Mouse (Mus musculus): ENCODE results near the gene Plbd1. TPM values are rescaled to one million over a fixed set of nuclear protein-coding genes. Genes with fewer than 3 reads are reported as not detected.

The Plbd1 gene
- polyA plus RNA-seq, 1 experiment from 2014 or later, result 37.8 TPM

GRCm38 (mm10) chr6:136566002-136566401, 95.7 kb downstream of the Plbd1 start:
- 81% methylated on average over 5 of the region's 5 CpGs for WGBS
- TF ChIP-seq CTCF (IDR thresholded peaks at IDR 0.05; ENCODE audit: low read depth) (no peak), EP300 (optimal IDR thresholded peaks at IDR 0.05) (no peak)
- peaks cover 30% of the 10 kb centered on the region for H3K36me3 ChIP-seq (ENCODE audit: control insufficient read depth, insufficient read depth, low read length)

More at GRCm38 (mm10) chr6:136566002-136566401, 95.7 kb downstream of the Plbd1 start:
- Histone ChIP-seq H3K9ac (ENCODE audit: low read length) (no peak overlapping the region), H3K4me1 (replicated peaks; ENCODE audit: control insufficient read depth, insufficient read depth) (no peaks in the 10 kb centered on the region), H3K4me3 (ENCODE audit: low read depth, low read length) (no peak overlapping the region), H3K27me3 (ENCODE audit: control insufficient read depth, insufficient read depth, low read length) (no peaks in the 10 kb centered on the region), H3K9me3 (ENCODE audit: control insufficient read depth, low read length) (0 out of 2 replicates have a peak, but pooled peaks cover 5% of the 10 kb centered on the region), H3K27ac (replicated peaks) (no peak overlapping the region), H3K4me2 (replicated peaks; ENCODE audit: low read depth) (no peak overlapping the region)
- DNase-seq (ENCODE audit: low spot score) (no peak), ATAC-seq (ENCODE audit: low FRiP score, low TSS enrichment) (no peak)

Other genes starting within 250 kb of the Plbd1 start
- 0.05 TPM in 1 of 2 replicates, not detected in the other for gene E330021D16Rik, start 246.4 kb downstream of the Plbd1 start, polyA plus RNA-seq (2015; fragmentation: Nextera tagmentation; extraction: Ambion mirVana)
- gene Atf7ip, start 155.8 kb downstream of the Plbd1 start, polyA plus RNA-seq (2015; fragmentation: Nextera tagmentation; extraction: Ambion mirVana), result 8.4 and 9.5 TPM in 2 replicates
- gene Gucy2c, start 119.8 kb upstream of the Plbd1 start, polyA plus RNA-seq (2015; fragmentation: Nextera tagmentation; extraction: Ambion mirVana), result 2.0 and 2.5 TPM in 2 replicates
- gene Hist4h4, start 142.5 kb upstream of the Plbd1 start, polyA plus RNA-seq (2015; fragmentation: Nextera tagmentation; extraction: Ambion mirVana), result 0.59 and 0.68 TPM in 2 replicates
- gene H2afj, start 146.3 kb upstream of the Plbd1 start, polyA plus RNA-seq (2015; fragmentation: Nextera tagmentation; extraction: Ambion mirVana), result 439 and 445 TPM in 2 replicates
- 0.46 and 0.96 TPM in 2 replicates for gene BC049715, start 165.7 kb upstream of the Plbd1 start, polyA plus RNA-seq (2015; fragmentation: Nextera tagmentation; extraction: Ambion mirVana)
- gene Wbp11, start 166.3 kb upstream of the Plbd1 start, polyA plus RNA-seq (2015; fragmentation: Nextera tagmentation; extraction: Ambion mirVana), result 39.8 and 42.8 TPM in 2 replicates
- 0.56 and 0.63 TPM in 2 replicates for gene Smco3, start 173.5 kb upstream of the Plbd1 start, polyA plus RNA-seq (2015; fragmentation: Nextera tagmentation; extraction: Ambion mirVana)
- 3.2 and 3.3 TPM in 2 replicates for gene Art4, start 195.8 kb upstream of the Plbd1 start, polyA plus RNA-seq (2015; fragmentation: Nextera tagmentation; extraction: Ambion mirVana)
- 392 and 473 TPM in 2 replicates for gene Mgp, start 213.9 kb upstream of the Plbd1 start, polyA plus RNA-seq (2015; fragmentation: Nextera tagmentation; extraction: Ambion mirVana)

All from stomach, postnatal 0 days (tissue).